Mouse (Mus musculus): ENCODE results near the gene Saa4.
"Not testable (repeated sequence)": the region's sequence is repeated elsewhere in the genome, so short reads cannot be mapped to it uniquely, and the experiment has no call there.

Saa4 gene

DNA sequence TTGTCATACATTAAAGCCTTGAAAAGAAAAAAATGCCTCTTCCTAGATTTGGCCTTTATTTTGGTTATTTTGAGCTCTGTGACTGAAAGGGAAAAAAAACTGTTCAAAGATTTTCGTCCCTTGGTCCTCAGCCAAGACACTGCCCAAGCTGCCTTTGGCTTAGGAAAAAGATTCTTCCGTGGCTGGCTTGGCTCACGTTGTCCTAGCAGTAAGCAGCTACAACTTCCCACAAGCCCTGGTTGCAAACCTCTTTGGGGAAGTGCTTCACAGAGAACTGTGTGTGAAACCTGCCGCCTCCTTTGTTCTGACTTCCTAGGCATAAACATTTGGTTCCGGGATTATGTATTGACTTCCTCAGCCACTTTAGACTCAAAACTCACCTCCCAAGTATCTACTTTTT, 15.5 kb downstream of the Saa4 start:
- DNase-seq (ENCODE audit: low spot score in 2 of 2) = no peak

- DNase-seq (ENCODE audit: low spot score in 2 of 2) = no peak
These were observed 16.8 kb downstream of the Saa4 start, which contains the start of gene Saa3 for GRCm38 (mm10) chr7:46715600-46715999. TSS of gene Saa3 (minus strand) at chr7:46715700.

DNA sequence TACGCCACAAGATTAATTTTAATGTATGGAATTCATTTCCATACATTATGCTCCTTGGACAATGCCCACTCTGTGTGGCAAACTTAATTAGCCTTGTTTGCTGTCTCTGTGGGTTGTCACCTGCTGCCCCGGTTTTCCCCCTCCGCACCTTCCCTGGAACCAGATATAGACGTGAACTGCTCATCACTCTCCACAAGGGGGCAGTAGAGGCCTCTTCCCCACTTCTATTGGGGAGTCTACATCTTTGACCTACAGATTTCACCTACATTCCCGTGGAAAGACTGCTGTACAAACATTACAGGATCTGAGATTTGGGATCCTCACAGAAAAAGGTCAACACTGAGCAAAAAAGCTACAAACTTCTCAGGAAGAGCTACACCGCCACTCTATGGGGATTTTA, 17.9 kb downstream of the Saa4 start:
- peak; percentile 65 to 86 for DNase-seq (ENCODE audit: low spot score in 2 of 2)

DNA sequence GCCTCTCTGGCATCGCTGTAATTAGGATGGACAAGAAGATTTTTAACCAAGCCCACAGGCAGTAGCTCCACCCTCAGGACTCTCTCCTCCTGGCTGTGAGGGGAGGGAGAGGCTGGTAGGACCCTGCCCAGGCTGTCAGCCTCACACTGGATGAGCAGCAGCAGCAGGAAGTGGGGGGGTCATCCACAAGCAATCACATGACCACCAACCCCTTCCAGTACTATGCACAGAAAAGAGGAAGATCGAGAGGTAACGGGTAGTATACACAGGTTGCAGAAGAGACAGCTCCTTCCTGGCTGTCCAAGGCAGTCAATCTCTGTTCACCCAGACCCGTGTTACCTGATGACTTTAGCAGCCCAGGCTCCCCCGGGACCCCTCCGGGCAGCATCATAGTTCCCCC, 20.2 kb downstream of the Saa4 start:
- no peak for DNase-seq (ENCODE audit: low spot score in 2 of 2)

GRCm38 (mm10) chr7:46710390-46710844, 22.0 kb downstream of the Saa4 start, which contains the start of gene Saal1:
TSS of gene Saal1 (minus strand) at chr7:46710680.
- DNase-seq (ENCODE audit: low spot score in 2 of 2) = peak; percentile 85 to 97

- no peak for DNase-seq (ENCODE audit: low spot score in 2 of 2)
These were observed 31.8 kb downstream of the Saa4 start for GRCm38 (mm10) chr7:46700521-46701025.

GRCm38 (mm10) chr7:46696754-46697153, 35.6 kb downstream of the Saa4 start:
- no peak for DNase-seq (ENCODE audit: low spot score in 2 of 2)

DNA sequence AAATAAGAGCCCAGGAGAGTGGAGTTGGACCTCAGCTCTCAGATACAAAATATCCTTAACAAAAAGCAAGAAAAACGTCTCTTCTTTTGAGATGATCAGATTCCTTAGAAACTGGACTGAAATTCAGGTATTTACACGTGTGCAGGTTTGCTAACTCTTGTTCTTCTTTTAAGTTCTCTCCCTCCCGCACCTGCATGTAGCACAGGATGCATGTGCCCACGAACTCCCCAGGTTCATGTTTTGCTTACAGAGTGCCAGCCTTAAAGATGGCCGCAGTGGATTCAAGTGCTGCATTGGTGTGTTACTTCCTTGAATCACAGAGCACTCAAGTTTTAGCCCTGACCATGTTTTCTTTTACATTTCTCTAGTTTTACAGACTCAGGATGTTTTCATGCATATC, 45.6 kb downstream of the Saa4 start:
- DNase-seq (ENCODE audit: low spot score in 2 of 2) = no peak

DNA sequence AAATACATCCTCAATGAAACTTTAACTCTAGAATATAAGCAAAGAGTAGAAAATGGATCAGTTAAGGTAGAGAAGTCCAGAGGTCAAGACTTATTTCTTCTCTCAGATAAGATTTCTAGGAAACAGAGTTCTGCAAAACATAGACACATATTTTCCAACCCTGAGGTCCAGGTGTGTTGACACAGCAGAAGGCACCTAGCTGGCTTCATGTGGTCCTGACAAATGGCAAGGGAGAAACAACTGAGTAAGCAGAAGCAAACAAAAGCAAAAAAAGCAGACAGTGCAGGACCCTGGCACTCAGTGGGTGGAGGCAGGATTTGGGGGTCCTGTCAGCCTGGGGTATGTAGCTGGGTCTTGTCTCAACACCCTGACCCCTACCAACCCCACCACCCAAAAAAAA, 51.7 kb downstream of the Saa4 start:
- DNase-seq (ENCODE audit: low spot score in 2 of 2) = no peak

DNA sequence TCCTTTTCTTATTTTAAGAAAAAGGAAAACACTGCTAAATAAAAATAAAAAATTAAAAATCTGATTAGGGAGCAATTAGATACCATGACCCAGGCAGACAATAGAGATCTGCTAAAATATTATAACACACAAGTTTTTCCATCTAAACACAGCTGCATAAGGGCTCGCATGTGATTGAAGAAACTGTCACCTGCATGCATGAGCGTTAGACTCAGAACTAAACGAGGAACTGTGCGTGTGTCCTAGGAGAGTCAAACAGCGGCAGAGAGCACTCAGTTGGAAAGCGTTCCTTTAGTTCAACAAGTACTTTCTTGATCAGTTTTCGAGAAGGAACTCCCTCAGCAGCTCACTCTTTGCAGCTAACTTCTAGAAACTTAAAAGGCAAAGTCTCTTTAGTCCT, 53.4 kb downstream of the Saa4 start:
- DNase-seq (ENCODE audit: low spot score in 2 of 2) = not testable (repeated sequence)

- DNase-seq (ENCODE audit: low spot score in 2 of 2) = no peak
These were observed 54.0 kb downstream of the Saa4 start for GRCm38 (mm10) chr7:46678417-46678816.
